Mouse (Mus musculus) layer of hippocampus, postnatal 10 days (tissue): ENCODE data around the gene Arfrp1. TPM values are rescaled to one million over a fixed set of nuclear protein-coding genes. Genes with fewer than 3 reads are reported as not detected.

ENCODE experiments used
- total RNA-seq, 2 experiments: library from RNA; stranded (reverse); gene quantifications; 2 replicates each; pipeline ENCODE4 v1.2.3; 2021

Arfrp1 gene
- total RNA-seq, 2 experiments from 2014 or later: 35.4 to 40.8 TPM

Other genes with a start within 250 kb of the Arfrp1 start
- 100 to 1,000 TPM; 213 to 234 TPM for gene Kcnq2, start 230.1 kb downstream of the Arfrp1 start, total RNA-seq
- 100 to 1,000 TPM; 674 to 713 TPM for gene Eef1a2, start 208.4 kb downstream of the Arfrp1 start, total RNA-seq
- gene Ppdpf, start 178.2 kb downstream of the Arfrp1 start, total RNA-seq: 100 to 1,000 TPM; 135 to 146 TPM
- gene Ptk6, start 162.6 kb downstream of the Arfrp1 start, total RNA-seq: not detected
- under 1 TPM in 1 of 2 experiments, not detected in 1; 0.25 TPM for gene Srms, start 152.2 kb downstream of the Arfrp1 start, total RNA-seq
- gene Fndc11, start 145.4 kb downstream of the Arfrp1 start, total RNA-seq: not detected
- gene Helz2, start 123.4 kb downstream of the Arfrp1 start, total RNA-seq: 1 to 10 TPM; 1.2 to 1.8 TPM
- 10 to 100 TPM; 17.5 to 18.6 TPM for gene Gmeb2, start 77.4 kb downstream of the Arfrp1 start, total RNA-seq
- 1,000 to 10,000 TPM in 1 of 2 experiments, 100 to 1,000 TPM in 1; 968 to 1,016 TPM for gene Stmn3, start 50.9 kb downstream of the Arfrp1 start, total RNA-seq
- gene Rtel1, start 45.7 kb downstream of the Arfrp1 start, total RNA-seq: 10 to 100 TPM; 39.5 to 46.1 TPM
- 10 to 100 TPM; 64.3 to 74.5 TPM for gene Zgpat, start 476 bp downstream of the Arfrp1 start, total RNA-seq
- gene Lime1, start 14.7 kb upstream of the Arfrp1 start, total RNA-seq: 10 to 100 TPM; 30.3 to 32.0 TPM
- 10 to 100 TPM; 14.7 to 17.5 TPM for gene Zbtb46, start 94.0 kb upstream of the Arfrp1 start, total RNA-seq
- gene Abhd16b, start 127.8 kb upstream of the Arfrp1 start, total RNA-seq: not detected
- 10 to 100 TPM; 75.7 to 87.8 TPM for gene Tpd52l2, start 131.7 kb upstream of the Arfrp1 start, total RNA-seq
- 100 to 1,000 TPM; 253 to 296 TPM for gene Dnajc5, start 155.1 kb upstream of the Arfrp1 start, total RNA-seq
- 10 to 100 TPM; 40.4 to 44.3 TPM for gene Uckl1, start 219.5 kb upstream of the Arfrp1 start, total RNA-seq
- 10 to 100 TPM; 52.8 to 53.2 TPM for gene Prpf6, start 226.5 kb upstream of the Arfrp1 start, total RNA-seq
- 100 to 1,000 TPM; 134 to 158 TPM for gene Zfp512b, start 227.4 kb upstream of the Arfrp1 start, total RNA-seq
- gene Samd10, start 233.8 kb upstream of the Arfrp1 start, total RNA-seq: 10 to 100 TPM; 20.9 to 21.7 TPM